Mouse (Mus musculus): ENCODE results near the gene Nptx2. TPM values are rescaled to one million over a fixed set of nuclear protein-coding genes. Genes with fewer than 3 reads are reported as not detected.

The Nptx2 gene
- total RNA-seq (2015): not detected in 2 replicates
- total RNA-seq (2017): not detected in 2 replicates

DNA sequence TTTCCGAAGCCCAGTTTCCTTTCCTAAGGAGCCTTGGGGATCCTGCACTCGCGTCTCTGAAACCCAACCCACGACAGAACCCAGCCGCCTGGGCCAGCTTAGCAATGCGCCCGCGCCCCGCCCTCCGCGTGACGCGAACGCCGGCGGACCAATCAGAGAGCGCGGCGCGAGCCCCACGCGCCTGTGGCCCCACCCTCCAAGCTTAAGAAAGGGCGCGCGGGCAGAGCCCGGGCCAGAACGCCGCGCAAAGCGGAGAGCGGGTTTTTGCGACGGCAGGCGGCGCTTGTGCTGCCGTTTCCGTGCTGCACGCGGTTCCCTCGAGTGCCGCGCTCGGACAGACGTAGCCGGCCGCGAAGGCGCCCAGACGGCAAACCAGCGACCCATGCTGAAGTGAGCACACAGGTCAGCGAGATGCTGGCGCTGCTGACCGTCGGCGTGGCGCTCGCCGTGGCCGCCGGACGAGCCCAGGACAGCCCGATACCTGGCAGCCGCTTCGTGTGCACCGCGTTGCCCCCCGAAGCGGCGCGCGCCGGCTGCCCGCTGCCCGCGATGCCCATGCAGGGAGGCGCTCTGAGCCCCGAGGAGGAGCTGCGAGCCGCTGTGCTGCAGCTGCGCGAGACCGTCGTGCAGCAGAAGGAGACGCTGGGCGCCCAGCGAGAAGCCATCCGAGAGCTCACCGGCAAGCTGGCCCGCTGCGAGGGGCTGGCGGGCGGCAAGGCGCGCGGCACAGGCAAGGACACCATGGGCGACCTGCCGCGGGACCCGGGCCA, at the start of gene Nptx2:
Gene Nptx2, plus strand, starts transcription at position 250 of the 770 bp plus-strand sequence.
- no peak for ATAC-seq (ENCODE audit: poor library complexity, severe bottlenecking)

DNA sequence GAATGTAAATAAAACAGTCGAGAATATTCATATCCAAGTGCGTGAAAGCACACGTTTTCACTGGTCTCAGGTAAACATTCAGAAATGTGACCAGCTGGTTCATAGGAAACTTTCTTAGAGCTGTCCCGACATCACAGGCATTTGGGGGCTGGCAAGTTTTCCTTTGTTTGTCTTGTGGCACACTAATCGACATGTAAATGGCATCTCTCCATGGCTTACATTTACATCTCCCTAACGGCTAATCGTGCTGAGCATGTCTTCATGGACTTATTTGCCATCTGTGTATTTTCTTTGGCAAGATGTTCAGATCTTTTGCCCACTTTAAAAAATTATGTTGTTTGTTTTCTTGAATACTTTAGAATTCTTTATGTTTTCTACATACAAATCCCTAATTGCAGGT, 49.2 kb upstream of the Nptx2 start:
- no peak for ATAC-seq (ENCODE audit: poor library complexity, severe bottlenecking)

DNA sequence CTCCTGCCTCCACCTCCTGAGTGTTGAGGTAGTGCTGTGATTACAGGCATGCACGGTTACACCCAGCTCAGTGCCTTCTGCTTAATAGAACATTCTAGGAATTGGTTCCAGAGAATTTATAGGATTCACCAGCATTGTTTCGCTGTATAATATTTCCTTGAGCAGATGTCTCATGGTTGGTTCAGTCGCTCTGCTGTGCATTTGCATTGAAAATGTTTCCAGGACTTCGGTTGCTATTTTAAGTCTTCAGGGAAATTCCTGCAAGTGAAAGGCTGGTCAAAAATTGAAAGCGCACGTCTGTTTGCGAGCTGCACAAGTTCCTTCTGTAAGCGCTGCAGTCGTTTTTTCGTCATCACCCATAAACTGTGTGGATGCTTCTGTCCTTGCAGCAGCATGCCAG, 41.5 kb upstream of the Nptx2 start:
- no peak for ATAC-seq (ENCODE audit: poor library complexity, severe bottlenecking)

DNA sequence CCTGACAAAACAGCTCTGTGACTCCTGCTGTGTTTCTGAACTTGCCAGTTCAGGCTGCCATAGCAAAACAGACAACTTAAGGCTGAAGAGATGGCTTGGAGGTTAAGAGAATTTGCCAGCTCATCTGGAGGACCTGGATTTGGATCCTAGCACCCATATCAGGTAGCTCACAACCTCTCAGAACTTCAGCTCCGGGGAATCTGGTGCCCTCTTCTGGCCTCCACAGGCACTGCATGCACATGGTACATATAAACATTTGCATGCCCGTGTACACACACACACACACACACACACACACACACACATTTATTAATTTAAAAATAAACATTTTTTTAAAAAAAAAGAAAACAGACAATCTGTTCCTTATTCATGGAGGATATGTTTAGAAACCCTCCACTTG, 40.0 kb upstream of the Nptx2 start:
- no peak for ATAC-seq (ENCODE audit: poor library complexity, severe bottlenecking)

DNA sequence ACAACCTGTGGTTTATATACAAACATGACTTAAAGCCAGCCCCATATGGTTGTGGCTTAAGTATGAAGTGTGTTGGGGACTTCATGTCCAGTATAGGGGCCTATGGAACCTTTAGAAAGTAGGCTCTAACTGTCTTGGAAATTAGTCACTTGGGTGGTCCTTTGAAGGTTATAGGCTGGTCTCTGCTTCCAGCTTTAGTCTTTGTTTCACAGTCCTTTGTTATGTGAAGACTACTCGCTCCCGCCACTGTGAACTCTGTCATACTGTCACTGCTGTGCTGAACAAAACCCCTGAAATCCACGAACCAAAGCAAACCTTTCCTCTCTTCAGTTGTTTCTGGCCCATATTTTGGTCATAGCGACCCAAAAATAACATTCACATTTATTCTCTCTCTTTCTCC, 39.5 kb upstream of the Nptx2 start:
- ATAC-seq (ENCODE audit: poor library complexity, severe bottlenecking): no peak

DNA sequence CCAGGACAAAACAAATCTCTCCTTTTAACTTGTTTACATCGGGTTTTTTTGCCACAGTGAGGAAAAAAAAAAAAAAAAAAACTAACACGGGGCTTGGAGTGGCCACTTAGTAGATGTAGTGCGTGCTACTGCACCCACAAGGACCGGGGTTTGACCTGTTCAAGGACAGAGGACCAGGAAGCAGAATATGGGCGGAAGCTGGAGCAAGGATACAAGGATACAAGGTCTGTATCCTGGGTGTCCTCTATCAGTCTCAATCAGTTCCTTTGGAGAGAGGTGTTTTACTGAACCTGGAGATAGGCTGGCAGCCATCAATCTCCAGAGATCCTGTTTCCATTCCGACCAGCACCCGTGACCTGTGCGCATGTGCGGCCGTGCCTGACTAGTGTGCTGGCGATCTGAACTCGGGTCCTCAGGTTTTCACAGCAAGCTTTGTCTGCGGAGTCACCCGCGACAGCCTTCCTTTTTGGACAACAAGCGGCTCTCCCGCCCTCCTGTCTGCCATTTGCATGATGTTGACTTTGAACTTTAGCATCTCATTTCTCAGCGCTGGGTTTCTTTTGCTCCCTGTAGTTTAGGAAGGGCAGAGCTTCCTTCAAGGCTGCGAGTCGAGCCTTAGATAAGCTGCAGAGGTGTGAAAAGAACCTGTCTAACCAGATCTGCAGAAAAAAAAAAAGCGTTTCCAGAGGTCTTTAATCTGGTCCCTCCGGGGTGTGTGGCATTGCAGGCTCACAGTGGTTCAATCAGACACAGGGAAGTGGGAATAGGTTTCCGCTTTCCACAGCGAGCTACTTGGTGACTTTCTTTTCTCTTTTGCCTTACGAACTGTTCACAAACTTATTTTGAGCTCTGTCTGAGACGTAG, 38.8 kb upstream of the Nptx2 start:
- no peak for ATAC-seq (ENCODE audit: poor library complexity, severe bottlenecking)

DNA sequence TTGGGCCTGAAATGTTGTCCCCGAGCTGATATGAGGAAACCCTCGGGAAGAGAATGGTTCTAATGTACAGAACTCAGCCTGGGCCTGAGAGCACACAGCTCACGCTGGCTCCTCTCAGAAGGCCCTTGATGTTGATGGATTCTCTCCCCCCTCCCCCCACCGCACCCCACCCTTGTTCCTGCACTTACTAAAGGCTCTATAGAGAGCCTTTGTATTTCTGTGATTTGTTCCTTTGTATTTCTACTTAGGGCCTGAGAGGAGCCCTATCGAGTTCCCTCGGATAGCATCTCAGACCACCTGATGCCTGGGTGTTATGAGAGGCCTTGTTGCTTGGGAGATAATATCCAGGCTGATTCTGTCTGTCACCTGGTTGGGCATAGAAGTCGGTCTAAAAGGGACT, 36.3 kb upstream of the Nptx2 start:
- ATAC-seq (ENCODE audit: poor library complexity, severe bottlenecking): no peak

DNA sequence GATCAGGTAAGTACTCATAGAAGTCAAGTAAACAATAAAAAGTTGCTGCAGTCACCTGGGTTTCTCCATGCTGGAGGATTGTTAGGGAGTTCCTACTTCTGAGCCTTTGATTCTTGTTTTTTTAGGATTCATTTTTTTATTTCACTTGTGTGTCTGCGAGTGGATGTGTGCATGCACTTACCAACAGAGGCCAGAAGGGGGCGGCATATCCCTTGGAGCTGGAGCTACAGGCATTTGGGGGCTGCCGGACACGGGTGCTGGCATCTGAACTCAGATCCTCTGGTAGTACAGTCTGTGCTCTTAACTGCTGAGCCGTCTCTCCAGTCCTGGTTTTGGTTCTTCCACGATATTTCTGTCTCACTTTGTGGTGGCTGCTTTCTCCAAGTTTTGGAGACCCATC, 31.0 kb upstream of the Nptx2 start:
- ATAC-seq (ENCODE audit: poor library complexity, severe bottlenecking): no peak

DNA sequence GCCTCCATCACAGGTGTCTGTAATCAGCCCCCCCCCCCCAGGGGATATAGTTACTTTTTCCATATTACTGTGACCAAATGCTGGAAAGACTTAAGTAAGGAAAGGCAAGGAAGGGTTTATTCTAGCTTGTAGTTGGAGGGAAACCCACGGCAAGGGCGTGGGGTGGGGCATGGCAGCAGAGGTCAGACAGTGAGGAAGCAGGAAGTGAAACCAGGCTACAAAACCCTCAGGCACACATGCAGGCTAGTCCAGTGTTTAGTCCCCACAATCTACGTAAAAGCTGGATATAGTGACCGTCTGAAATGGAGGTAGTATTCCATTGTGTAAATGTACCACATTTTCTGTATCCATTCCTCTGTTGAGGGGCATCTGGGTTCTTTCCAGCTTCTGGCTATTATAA, 30.5 kb upstream of the Nptx2 start:
- ATAC-seq (ENCODE audit: poor library complexity, severe bottlenecking): peak; percentile 49; the same call in 1 of the 2 replicates

DNA sequence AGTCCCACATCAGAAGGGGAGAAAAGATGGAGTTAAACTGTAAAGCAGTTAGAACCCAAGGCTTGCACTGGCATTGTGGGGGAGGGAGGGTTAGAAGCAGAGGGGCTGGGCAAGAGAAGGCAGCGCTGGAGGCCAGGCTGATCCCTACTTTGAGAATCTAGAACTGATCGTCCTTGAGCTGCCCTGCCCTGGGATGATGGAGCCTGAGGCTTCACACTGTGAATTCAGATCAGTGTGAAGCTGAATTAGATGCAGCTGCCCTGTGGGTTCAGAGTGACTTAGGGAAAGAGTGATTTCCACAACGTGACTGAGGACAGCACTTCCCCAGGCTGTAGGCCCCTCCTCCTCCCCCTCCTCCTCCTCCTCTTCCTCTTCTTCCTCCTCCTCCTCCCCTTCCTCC, 25.6 kb upstream of the Nptx2 start:
- no peak for ATAC-seq (ENCODE audit: poor library complexity, severe bottlenecking)

DNA sequence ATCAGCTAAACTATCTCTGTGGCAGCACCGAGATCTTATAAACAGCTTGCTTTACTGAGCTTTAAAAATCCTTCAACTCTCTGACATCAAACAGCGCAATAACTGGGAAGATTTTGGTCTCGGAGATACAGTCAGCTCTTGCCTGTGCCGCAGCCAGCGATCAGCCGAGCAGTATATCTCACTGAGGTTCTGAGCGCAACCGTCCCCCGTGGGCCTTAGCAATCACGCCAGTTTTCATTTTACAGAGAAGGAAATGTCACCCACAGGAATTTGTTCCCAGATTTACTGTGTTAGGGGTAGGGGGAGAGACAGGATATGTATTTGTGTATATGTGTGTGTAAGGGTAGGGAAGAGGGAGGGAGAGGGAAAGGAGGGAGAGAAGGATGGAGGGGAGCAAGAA, 20.9 kb upstream of the Nptx2 start:
- ATAC-seq (ENCODE audit: poor library complexity, severe bottlenecking): no peak

DNA sequence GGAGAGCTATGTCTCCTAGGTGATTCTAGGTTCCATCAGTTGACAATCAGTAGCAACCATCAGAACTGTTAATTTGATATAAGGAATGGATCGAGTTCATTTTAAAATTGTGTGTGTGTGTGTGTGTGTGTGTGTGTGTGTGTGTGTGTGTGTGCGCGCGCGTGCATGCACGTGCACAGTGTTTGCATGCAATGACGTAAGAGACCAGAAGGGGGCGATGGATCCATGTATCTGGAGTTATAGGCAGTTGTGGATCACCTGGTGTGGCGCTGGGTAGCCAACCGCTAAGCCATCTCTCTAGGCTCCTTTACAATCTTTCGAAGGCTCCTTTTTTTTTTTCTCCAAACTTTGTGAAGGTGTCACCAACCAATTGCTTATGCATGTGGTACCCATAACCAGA, 16.6 kb upstream of the Nptx2 start:
- no peak for ATAC-seq (ENCODE audit: poor library complexity, severe bottlenecking)

DNA sequence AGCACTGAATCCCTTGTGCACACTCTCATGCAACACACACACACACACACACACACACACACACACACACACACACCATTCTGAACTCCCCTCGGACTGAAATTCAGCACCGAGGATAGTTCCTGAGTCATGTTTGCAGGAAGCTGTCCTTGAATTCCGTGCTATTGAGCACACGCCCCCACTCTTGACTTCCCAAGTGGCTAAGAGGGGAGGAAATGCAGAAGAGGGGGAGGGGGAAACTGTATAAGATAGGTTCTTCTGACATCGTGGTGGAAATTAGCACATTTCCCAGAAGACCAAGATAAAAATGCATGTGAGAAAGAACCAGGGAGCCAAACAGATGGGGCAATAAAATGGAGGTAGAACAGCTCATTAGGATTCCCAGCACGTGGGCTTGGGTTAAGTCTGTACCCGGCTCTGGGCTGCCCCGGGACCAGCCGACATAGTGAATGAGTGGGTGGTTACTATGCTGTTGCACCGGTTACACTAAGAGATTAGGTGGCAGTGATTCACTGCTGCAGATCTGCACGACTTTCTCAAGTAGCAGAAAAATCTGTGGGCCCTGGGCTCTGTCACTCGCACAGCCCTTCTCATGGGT, 2.9 kb upstream of the Nptx2 start:
- ATAC-seq (ENCODE audit: poor library complexity, severe bottlenecking): no peak

DNA sequence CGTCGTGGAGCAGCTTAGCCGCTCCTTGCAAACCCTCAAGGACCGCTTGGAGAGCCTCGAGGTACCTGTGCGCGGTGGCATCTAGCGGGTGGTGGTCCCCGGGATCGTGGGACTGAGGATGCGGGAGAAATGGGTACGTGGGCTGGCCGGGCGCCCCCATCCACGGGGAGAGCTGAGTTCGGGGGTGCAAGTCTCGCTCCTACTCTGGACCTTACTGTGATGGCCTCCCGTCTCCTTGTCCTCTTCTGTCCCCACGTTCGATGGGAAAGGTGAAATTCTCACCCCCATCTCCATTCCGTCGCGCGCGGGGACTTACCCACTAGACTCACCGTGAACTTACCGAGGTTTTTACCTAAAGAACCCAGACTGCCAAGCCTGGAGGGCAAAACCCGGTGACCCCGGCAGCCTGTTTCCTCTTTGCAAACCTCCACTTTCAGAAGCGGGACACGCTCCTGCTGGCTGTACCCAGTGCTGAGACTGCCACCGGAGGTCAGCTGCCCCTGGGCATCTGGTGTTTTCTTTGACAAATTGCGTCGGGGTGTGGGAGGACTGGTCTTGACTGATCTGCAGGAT, 807 bp downstream of the Nptx2 start:
- no peak for ATAC-seq (ENCODE audit: poor library complexity, severe bottlenecking)

DNA sequence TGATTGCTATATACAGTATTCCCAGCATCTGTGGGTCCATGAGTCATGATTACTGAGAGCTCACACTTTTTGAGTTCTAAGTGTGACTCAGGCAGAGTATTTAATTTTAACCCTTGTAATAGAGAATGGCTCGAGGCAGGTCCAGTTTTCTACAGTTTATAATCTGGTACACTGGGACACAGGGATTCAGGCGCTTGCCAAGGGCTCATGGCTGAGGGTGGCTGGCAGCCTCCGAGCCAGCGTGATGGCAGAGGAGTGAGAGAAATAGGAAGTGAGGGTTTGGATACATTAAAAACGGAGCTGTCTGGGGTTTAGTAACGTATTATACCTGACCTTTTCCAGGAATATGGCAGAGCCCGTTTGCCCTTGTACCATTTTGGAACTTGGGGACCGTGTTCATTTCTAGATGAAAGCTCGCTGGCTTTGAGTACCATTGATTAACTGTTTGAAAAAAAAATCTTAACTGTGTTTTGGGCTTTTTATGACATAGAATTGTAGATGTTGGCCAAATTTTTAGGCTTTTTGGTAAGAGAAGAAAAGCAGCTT, 1.7 kb downstream of the Nptx2 start:
- no peak for ATAC-seq (ENCODE audit: poor library complexity, severe bottlenecking)

DNA sequence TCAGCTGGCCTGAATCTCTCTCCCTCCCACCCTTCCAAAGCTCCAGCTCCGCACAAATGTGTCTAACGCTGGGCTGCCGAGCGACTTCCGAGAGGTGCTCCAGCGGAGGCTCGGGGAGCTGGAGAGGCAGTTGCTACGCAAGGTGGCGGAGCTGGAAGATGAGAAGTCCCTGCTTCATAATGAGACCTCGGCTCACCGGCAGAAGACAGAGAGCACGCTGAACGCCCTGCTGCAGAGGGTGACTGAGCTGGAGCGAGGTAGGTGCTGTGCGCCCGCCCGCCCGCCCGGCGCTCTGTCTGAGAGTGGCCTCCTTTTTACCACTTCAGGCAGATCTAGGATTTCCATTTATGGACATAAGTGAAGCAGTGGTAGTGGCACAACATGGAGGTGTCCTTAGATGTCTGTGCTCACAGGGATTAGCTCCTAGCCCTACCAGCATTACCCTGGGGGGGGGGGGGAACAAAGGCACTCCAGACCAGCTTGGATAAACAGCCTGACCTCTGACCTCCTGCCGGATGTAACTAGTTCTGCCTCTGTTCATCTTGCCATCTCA, 2.5 kb downstream of the Nptx2 start:
- no peak for ATAC-seq (ENCODE audit: poor library complexity, severe bottlenecking)

DNA sequence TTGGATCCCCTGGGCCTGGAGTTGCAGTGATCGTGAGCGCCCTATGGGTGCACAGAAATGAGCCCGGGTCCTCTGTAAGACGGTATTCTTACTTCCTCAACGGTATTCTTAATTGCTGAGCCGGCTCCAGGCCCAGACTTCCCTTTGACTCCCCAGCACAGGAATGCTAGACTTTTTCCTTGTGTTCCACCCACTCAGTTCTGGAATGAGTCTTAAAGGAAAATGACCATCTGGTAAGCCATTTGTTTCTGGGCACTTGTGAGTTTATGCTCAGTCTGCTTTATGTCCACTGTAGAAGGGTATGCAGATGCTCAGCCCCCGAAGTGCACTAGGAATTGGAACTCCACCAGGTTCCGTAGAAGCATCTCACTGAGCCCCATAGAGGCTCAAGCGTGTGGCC, 4.3 kb downstream of the Nptx2 start:
- no peak for ATAC-seq (ENCODE audit: poor library complexity, severe bottlenecking)

DNA sequence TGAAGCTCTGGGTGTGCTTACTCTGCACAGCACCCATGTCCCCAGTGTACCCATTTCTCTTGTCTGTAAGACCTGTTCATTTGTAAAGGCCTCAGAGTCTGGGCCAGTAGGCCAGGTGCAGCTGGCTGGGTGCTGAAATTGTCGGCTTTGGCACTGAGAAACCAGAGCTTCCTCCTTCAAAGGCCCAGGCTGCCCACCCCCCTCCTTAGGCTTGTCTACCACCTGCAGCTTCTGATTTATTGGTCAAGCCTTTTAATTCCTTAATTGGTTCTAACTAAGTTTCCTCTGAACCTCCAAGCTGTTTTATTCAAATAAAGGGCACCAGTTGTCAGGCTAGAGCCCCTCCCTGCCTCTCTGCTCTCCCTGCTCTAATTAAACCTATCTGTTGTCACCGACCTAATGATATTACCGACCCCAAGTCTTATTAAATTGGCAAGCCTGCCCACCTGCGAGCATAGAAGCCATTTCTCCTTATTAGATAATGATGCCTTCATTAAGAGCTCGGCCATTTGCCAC, 5.0 kb downstream of the Nptx2 start:
- ATAC-seq (ENCODE audit: poor library complexity, severe bottlenecking): no peak

DNA sequence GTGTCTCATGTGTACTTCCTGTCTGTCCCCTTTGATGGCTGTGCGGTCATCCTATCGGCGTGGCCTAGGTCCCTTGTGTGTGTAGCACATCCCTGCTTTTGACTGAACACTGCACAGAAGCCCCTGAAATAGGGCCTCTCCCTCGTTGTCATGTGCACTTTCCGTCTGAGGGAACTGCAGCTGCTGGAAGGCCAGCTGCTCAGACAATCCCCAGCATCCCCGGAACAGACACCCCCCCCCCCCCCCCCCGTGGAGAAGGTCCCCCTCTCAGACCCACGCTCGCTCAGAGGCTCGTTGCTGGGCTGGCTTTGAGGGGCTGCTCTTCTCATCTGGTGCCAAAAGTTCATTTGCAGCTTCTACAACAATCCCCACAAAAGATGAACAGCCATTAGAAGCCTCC, 11.0 kb downstream of the Nptx2 start:
- no peak for ATAC-seq (ENCODE audit: poor library complexity, severe bottlenecking)

DNA sequence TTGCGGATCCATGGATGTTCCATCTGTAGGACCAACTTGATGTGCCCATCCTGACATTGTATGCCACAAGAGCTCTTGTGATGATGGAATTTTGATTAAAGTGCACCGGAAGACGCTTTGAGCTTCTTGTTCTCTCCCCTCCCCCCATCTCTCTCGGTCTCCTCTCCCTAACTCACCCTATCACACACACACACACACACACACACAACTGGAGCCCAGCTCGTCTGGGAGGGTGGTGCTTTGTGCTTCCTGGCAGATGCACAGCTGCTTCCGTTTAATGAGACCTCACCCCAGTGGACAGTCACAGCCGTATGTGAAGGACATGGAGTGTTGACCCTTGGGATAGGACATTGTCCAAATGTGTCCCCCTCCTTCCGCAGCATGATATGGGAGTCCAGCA, 11.7 kb downstream of the Nptx2 start:
- ATAC-seq (ENCODE audit: poor library complexity, severe bottlenecking): no peak

DNA sequence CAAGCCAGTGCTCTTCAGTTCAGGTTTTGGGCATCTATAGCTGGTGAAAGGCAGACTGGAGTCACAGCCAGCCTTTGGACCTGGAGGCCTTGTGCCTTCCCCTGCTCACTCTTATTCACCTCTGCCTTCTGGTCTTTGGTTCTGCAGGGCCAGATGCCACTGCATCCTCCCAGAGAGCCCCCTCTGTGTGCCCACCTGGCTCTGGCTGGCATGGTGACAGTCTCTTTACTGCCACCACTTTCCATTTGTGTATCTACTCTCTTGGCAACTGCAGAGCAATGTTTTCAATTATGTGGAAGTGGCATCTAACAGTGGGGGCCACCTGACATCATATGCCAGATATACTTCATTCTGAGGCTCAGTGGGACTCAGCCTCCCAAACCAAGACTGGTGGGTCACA, 12.8 kb downstream of the Nptx2 start:
- no peak for ATAC-seq (ENCODE audit: poor library complexity, severe bottlenecking)

All from megakaryocyte, adult 5-6 weeks (primary cell).